Mouse (Mus musculus) stomach, embryonic 15.5 days (tissue): Measurements from ENCODE around the gene Cdkl1. TPM values are rescaled to one million over a fixed set of nuclear protein-coding genes. Genes with fewer than 3 reads are reported as not detected.
A peak's percentile ranks its signal among the peaks of the same experiment; 100 is the strongest.

ENCODE experiments used
- ATAC-seq: fragments of 200-750 bp; cut with Nextera tagmentation; 2 replicates; pipeline ENCODE4 v1.8.0; 2017; ENCODE audit warnings: low read depth, moderate number of reproducible peaks, moderate TSS enrichment; ENCODE audit not compliant: insufficient read depth, low FRiP score
- H3K27ac ChIP-seq: fragments of 300-500 bp; sonication (generic); 2 replicates; pipeline ENCODE4 v1.5.1; 2015; ENCODE audit warnings: mild to moderate bottlenecking, inconsistent platforms
- H3K27me3 ChIP-seq: fragments of 300-500 bp; sonication (generic); replicated peaks from 2 replicates; pipeline ENCODE4 v1.6.1; 2015; ENCODE audit warnings: inconsistent platforms
- H3K36me3 ChIP-seq: fragments of 300-500 bp; sonication (generic); 2 replicates; pipeline ENCODE4 v1.6.1; 2015; ENCODE audit warnings: inconsistent platforms
- H3K4me1 ChIP-seq: fragments of 300-500 bp; sonication (generic); 2 replicates; pipeline ENCODE4 v1.6.1; 2015; ENCODE audit warnings: inconsistent platforms
- H3K4me2 ChIP-seq: fragments of 300-500 bp; sonication (generic); 2 replicates; pipeline ENCODE4 v1.6.1; 2015; ENCODE audit warnings: mild to moderate bottlenecking, inconsistent platforms
- H3K4me3 ChIP-seq: fragments of 300-500 bp; sonication (generic); replicated peaks from 2 replicates; pipeline ENCODE4 v1.5.1; 2015; ENCODE audit warnings: inconsistent platforms
- H3K9ac ChIP-seq: fragments of 300-500 bp; sonication (generic); 2 replicates; pipeline ENCODE4 v1.6.1; 2015; ENCODE audit warnings: inconsistent platforms
- H3K9me3 ChIP-seq: fragments of 300-500 bp; sonication (generic); 2 replicates; pipeline ENCODE4 v1.6.1; 2016; ENCODE audit warnings: inconsistent platforms
- WGBS: fragments of 180-500 bp; shearing (Covaris S2); methylation state at CpG from one replicate; pipeline ENCODE4 v1.1.7; 2015; 5-methylcytosine and 5-hydroxymethylcytosine counted together
- polyA plus RNA-seq: library from polyadenylated mRNA; unstranded; fragments of >200 nt; fragmentation: Nextera tagmentation; extraction: Ambion mirVana; gene quantifications from 2 replicates; pipeline ENCODE4 v1.2.1, GENCODE M21; 2015

Cdkl1 gene
- polyA plus RNA-seq: 4.2 and 5.5 TPM in 2 replicates

DNA sequence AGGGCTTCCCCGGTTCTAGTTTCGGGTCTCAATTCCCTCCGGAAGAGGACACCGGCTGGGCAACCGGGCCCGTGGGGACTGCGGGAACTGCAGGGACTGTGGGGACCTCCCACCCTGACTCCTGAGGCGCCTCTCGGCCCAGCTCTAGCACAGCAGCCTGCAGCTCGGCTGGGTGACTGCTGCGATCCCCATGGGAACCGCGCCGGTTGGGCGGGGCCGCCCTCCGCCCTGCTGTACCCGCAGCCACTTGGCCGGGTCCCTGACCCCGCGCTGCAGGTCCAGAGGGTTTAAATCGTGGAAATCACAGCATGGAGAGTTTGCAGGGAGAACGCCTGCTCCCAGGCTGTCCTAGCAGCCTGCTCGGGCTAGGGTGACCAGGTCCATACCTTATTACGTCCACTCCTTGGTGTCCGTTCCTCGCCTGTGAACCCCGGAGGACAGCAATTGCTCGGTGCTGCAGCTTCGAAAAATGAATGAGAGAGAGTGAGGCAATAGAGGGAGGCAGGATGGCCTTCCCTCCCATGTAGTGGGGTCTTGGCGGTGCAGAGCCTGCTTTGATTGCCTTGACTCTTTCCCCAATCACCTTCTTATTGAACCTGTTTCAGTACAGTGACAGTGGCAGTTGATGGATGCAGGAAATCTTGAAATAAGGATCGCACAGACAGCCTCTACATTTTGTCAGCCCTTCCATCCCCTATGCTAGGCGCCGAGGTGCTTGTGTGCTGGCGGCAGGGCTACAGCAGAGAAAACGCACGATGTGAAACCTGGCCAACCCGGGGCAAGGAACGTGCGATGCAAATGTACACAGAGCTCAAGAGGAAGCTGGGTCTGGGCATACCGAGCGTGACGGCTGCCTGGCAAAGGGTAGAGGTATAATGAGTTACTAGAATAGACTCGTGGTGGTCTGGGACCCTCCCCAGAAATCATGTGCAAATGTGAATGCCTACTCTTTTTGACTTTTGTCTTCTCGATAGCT is at the start of gene Cdkl1:
Gene Cdkl1, minus strand, starts transcription at position 738 of the 976 bp plus-strand sequence.
- Histone ChIP-seq H3K4me2 (peak within 1 kb of the TSS; percentile 99), H3K4me1 (peaks cover 13% of the 10 kb centered on the region), H3K27me3 (no peaks in the 10 kb centered on the region; the same call in 1 of the 2 replicates), H3K9me3 (no peaks in the 10 kb centered on the region), H3K36me3 (no peaks in the 10 kb centered on the region), H3K4me3 (peak within 1 kb of the TSS; percentile 55), H3K9ac (peak within 1 kb of the TSS; percentile 32; the same call in 1 of the 2 replicates), H3K27ac (0 out of 2 replicates have a peak within 1 kb of the TSS, but pooled peaks have one; percentile 12)
- WGBS: 2% methylated on average over 45 of the region's 45 CpGs
- peak; percentile 90 for ATAC-seq

- Histone ChIP-seq H3K36me3 (peaks cover 11% of the 10 kb centered on the region), H3K4me1 (no peaks in the 10 kb centered on the region), H3K4me2 (no peak overlapping the region), H3K27me3 (no peaks in the 10 kb centered on the region), H3K4me3 (no peak overlapping the region), H3K27ac (no peak overlapping the region), H3K9me3 (no peaks in the 10 kb centered on the region), H3K9ac (no peak overlapping the region)
- ATAC-seq: no peak
- 66% methylated on average over 11 of the region's 11 CpGs for WGBS
Observed at GRCm38 (mm10) chr12:69838376-69838775, 47.3 kb upstream of the Cdkl1 start.

GRCm38 (mm10) chr12:69833982-69834604 is 43.0 kb upstream of the Cdkl1 start:
- Histone ChIP-seq H3K27ac (no peak overlapping the region), H3K27me3 (no peaks in the 10 kb centered on the region), H3K4me1 (no peaks in the 10 kb centered on the region), H3K4me2 (no peak overlapping the region), H3K4me3 (no peak overlapping the region), H3K36me3 (peaks cover 21% of the 10 kb centered on the region), H3K9ac (no peak overlapping the region), H3K9me3 (no peaks in the 10 kb centered on the region)
- ATAC-seq: no peak
- 87% methylated on average over 12 of the region's 12 CpGs for WGBS

- no peak for ATAC-seq
- Histone ChIP-seq H3K4me1 (no peaks in the 10 kb centered on the region), H3K9me3 (no peaks in the 10 kb centered on the region), H3K4me2 (no peak overlapping the region), H3K27ac (no peak overlapping the region), H3K36me3 (peaks cover 31% of the 10 kb centered on the region), H3K9ac (no peak overlapping the region), H3K27me3 (no peaks in the 10 kb centered on the region), H3K4me3 (no peak overlapping the region)
- WGBS: 86% methylated on average over 9 of the region's 9 CpGs
Observed at GRCm38 (mm10) chr12:69831239-69831910, 40.3 kb upstream of the Cdkl1 start.

DNA sequence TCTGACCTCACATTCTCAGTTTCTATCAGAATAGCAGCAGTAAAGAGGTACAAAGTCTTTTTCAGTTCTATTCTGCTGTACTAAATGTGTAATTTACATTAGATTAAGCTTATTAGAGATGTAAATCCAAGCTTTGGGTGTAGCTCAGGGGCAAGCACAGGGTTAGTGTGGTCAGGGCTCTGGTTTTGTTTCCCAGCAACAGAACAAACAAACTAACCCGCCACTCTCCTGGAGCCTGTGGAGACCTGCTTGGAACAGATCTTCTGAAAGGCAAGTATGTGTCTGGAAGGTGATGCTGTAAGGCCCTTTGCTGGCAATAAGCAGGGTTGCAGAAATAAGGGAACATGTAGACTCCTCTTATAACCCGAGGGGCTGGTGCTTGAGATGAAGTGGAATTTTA is 37.1 kb upstream of the Cdkl1 start:
- WGBS: 59% methylated on average over 2 of the region's 2 CpGs
- H3K27me3 ChIP-seq: no peaks in the 10 kb centered on the region
- peaks cover 23% of the 10 kb centered on the region; the same call in 1 of the 2 replicates for H3K36me3 ChIP-seq
- H3K9ac ChIP-seq: no peak overlapping the region
- no peak overlapping the region for H3K4me2 ChIP-seq
- no peak for ATAC-seq
- H3K27ac ChIP-seq: no peak overlapping the region
- no peaks in the 10 kb centered on the region for H3K4me1 ChIP-seq
- no peak overlapping the region for H3K4me3 ChIP-seq
- H3K9me3 ChIP-seq: no peaks in the 10 kb centered on the region

GRCm38 (mm10) chr12:69824881-69825597 is 34.0 kb upstream of the Cdkl1 start:
- Histone ChIP-seq H3K9me3 (no peaks in the 10 kb centered on the region), H3K27ac (no peak overlapping the region), H3K4me2 (no peak overlapping the region), H3K9ac (no peak overlapping the region), H3K36me3 (peaks cover 38% of the 10 kb centered on the region), H3K27me3 (no peaks in the 10 kb centered on the region), H3K4me3 (no peak overlapping the region), H3K4me1 (no peaks in the 10 kb centered on the region)
- no peak for ATAC-seq
- WGBS: 85% methylated on average over 9 of the region's 9 CpGs

- Histone ChIP-seq H3K4me1 (peaks cover 16% of the 10 kb centered on the region; the same call in 1 of the 2 replicates), H3K4me2 (no peak overlapping the region), H3K36me3 (peaks cover 18% of the 10 kb centered on the region), H3K9ac (no peak overlapping the region), H3K9me3 (no peaks in the 10 kb centered on the region), H3K27me3 (no peaks in the 10 kb centered on the region), H3K4me3 (no peak overlapping the region), H3K27ac (peak overlapping the region; percentile 52)
- WGBS: 27% methylated on average over 6 of the region's 6 CpGs
- peak; percentile 86 for ATAC-seq
Observed at GRCm38 (mm10) chr12:69814272-69814671, 23.2 kb upstream of the Cdkl1 start.

- WGBS: 75% methylated on average over 2 of the region's 2 CpGs
- H3K4me3 ChIP-seq: no peak overlapping the region
- H3K4me2 ChIP-seq: no peak overlapping the region
- H3K4me1 ChIP-seq: peaks cover 16% of the 10 kb centered on the region; the same call in 1 of the 2 replicates
- peaks cover 19% of the 10 kb centered on the region for H3K36me3 ChIP-seq
- no peak overlapping the region for H3K9ac ChIP-seq
- no peaks in the 10 kb centered on the region for H3K27me3 ChIP-seq
- ATAC-seq: no peak
- no peaks in the 10 kb centered on the region for H3K9me3 ChIP-seq
- peak overlapping the region; percentile 52; the same call in 1 of the 2 replicates for H3K27ac ChIP-seq
Observed at GRCm38 (mm10) chr12:69813596-69813995, 22.5 kb upstream of the Cdkl1 start.

- H3K36me3 ChIP-seq: peaks cover 19% of the 10 kb centered on the region
Observed at GRCm38 (mm10) chr12:69812986-69813385, 21.9 kb upstream of the Cdkl1 start.

GRCm38 (mm10) chr12:69811976-69812375 is 20.9 kb upstream of the Cdkl1 start:
- Histone ChIP-seq H3K27me3 (no peaks in the 10 kb centered on the region), H3K36me3 (peaks cover 13% of the 10 kb centered on the region; the same call in 1 of the 2 replicates), H3K27ac (no peak overlapping the region), H3K4me1 (peaks cover 16% of the 10 kb centered on the region; the same call in 1 of the 2 replicates), H3K4me2 (no peak overlapping the region), H3K4me3 (no peak overlapping the region), H3K9ac (no peak overlapping the region), H3K9me3 (no peaks in the 10 kb centered on the region)
- no peak for ATAC-seq
- 42% methylated on average over 1 of the region's 1 CpGs for WGBS

More at GRCm38 (mm10) chr12:69812986-69813385, 21.9 kb upstream of the Cdkl1 start:
- H3K4me3 ChIP-seq: no peak overlapping the region
- H3K4me1 ChIP-seq: peaks cover 16% of the 10 kb centered on the region; the same call in 1 of the 2 replicates
- 53% methylated on average over 3 of the region's 3 CpGs for WGBS
- ATAC-seq: no peak
- no peaks in the 10 kb centered on the region for H3K27me3 ChIP-seq
- peak overlapping the region; percentile 16; the same call in 1 of the 2 replicates for H3K27ac ChIP-seq
- H3K9ac ChIP-seq: no peak overlapping the region
- H3K4me2 ChIP-seq: no peak overlapping the region
- H3K9me3 ChIP-seq: no peaks in the 10 kb centered on the region

DNA sequence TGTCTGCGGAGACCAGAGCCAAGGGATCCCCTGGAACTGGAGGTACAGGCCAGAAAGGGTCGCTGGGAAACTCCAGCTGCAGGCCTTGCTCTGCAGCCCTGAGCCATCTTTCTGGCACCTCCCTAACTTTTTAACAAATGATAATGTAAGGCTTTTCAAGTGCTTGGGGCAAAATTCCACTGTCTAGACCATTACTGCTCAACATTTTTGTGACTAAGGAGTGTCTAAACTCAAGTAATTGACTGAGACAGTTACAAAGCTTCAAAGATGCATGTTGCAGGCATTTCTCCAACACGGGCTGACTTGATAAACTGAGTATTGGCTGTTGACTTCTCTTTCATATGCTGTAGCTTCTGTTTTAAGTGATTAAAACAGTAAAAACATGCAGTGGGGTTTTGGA is 18.4 kb upstream of the Cdkl1 start:
- H3K27ac ChIP-seq: no peak overlapping the region
- H3K9me3 ChIP-seq: no peaks in the 10 kb centered on the region
- WGBS: 65% methylated on average over 3 of the region's 3 CpGs
- no peak overlapping the region for H3K9ac ChIP-seq
- H3K4me3 ChIP-seq: no peak overlapping the region
- H3K27me3 ChIP-seq: no peaks in the 10 kb centered on the region
- no peak for ATAC-seq
- no peak overlapping the region for H3K4me2 ChIP-seq
- H3K4me1 ChIP-seq: peaks cover 9% of the 10 kb centered on the region; the same call in 1 of the 2 replicates
- H3K36me3 ChIP-seq: peaks cover 19% of the 10 kb centered on the region
